Mouse (Mus musculus) liver, postnatal 0 days (tissue): Measurements from ENCODE around the gene Ttc21a. TPM values are rescaled to one million over a fixed set of nuclear protein-coding genes. Genes with fewer than 3 reads are reported as not detected.
A peak's percentile ranks its signal among the peaks of the same experiment; 100 is the strongest.

Experiments
- ATAC-seq: fragments of 200-750 bp; cut with Nextera tagmentation; 2 replicates; pipeline ENCODE4 v1.8.0; 2017; ENCODE audit warnings: mild to moderate bottlenecking, moderate library complexity
- DNase-seq: peaks from one replicate; pipeline ENCODE4 v3.0.0-alpha.2; 2016
- H3K27ac ChIP-seq: fragments of 300-500 bp; sonication (generic); 2 replicates; pipeline ENCODE4 v1.5.1; 2014; ENCODE audit warnings: antibody characterized with exemption, moderate library complexity, mild to moderate bottlenecking, low read depth
- H3K27me3 ChIP-seq: fragments of 300-500 bp; sonication (generic); 2 replicates; pipeline ENCODE4 v1.6.1; 2014; ENCODE audit warnings: low read length, control low read depth, mixed read lengths; ENCODE audit not compliant: insufficient read depth
- H3K36me3 ChIP-seq: fragments of 300-500 bp; sonication (generic); replicated peaks from 2 replicates; pipeline ENCODE4 v1.6.1; 2014; ENCODE audit warnings: mild to moderate bottlenecking, control low read depth, low read length, moderate library complexity, mixed read lengths; ENCODE audit not compliant: insufficient read depth
- H3K4me1 ChIP-seq: fragments of 300-500 bp; sonication (generic); 2 replicates; pipeline ENCODE4 v1.6.1; 2014; ENCODE audit warnings: antibody characterized with exemption, mild to moderate bottlenecking, control low read depth; ENCODE audit not compliant: insufficient read depth
- H3K4me2 ChIP-seq: fragments of 300-500 bp; sonication (generic); 2 replicates; pipeline ENCODE4 v1.6.1; 2014; ENCODE audit warnings: low read depth, mild to moderate bottlenecking, low read length, moderate library complexity, mixed read lengths
- H3K4me3 ChIP-seq: fragments of 300-500 bp; sonication (generic); 2 replicates; pipeline ENCODE4 v1.5.1; 2014; ENCODE audit warnings: low read depth, low read length
- H3K9ac ChIP-seq: fragments of 300-500 bp; sonication (generic); replicated peaks from 2 replicates; pipeline ENCODE4 v1.6.1; 2014; ENCODE audit warnings: mild to moderate bottlenecking, moderate library complexity
- H3K9me3 ChIP-seq: fragments of 300-500 bp; sonication (generic); 2 replicates; pipeline ENCODE4 v1.6.1; 2016; ENCODE audit warnings: mild to moderate bottlenecking, control low read depth, low read length, mixed read lengths
- CTCF ChIP-seq: sonication (generic); IDR thresholded peaks from 2 replicates; pipeline ENCODE4 v1.5.1; 2016; ENCODE audit warnings: antibody characterized with exemption, low read depth
- EP300 ChIP-seq: IDR thresholded peaks from 2 replicates; pipeline ENCODE4 v1.6.1; 2016; ENCODE audit warnings: antibody characterized with exemption, low read depth, mild to moderate bottlenecking
- whole genome bisulfite sequencing: fragments of 180-500 bp; shearing (Covaris S2); extraction: QIAGEN DNeasy Blood & Tissue Kit; methylation state at CpG from one replicate; pipeline ENCODE4 v1.1.7; 2014; ENCODE audit not compliant: insufficient replicate concordance; 5-methylcytosine and 5-hydroxymethylcytosine counted together
- polyA plus RNA-seq: library from polyadenylated mRNA; unstranded; fragments of >200 nt; fragmentation: Nextera tagmentation; extraction: Ambion mirVana; gene quantifications from 2 replicates; pipeline ENCODE4 v1.2.1, GENCODE M21; 2015

The Ttc21a gene
- polyA plus RNA-seq, 1 experiment from 2014 or later: 0.22 TPM

GRCm38 (mm10) chr9:119895040-119895721, 42.2 kb upstream of the Ttc21a start:
- ATAC-seq (peak; percentile 77), DNase-seq (peak; percentile 69)
- Histone ChIP-seq H3K9me3 (no peaks in the 10 kb centered on the region), H3K27me3 (no peaks in the 10 kb centered on the region), H3K9ac (peak overlapping the region; percentile 84), H3K4me3 (peak overlapping the region; percentile 78), H3K4me1 (peaks cover 13% of the 10 kb centered on the region), H3K4me2 (peak overlapping the region; percentile 90), H3K36me3 (no peaks in the 10 kb centered on the region), H3K27ac (peak overlapping the region; percentile 79)
- no peak for TF ChIP-seq CTCF
- no peak for TF ChIP-seq EP300
- 2% methylated on average over 37 of the region's 71 CpGs for WGBS

GRCm38 (mm10) chr9:119899446-119899845, 38.0 kb upstream of the Ttc21a start:
- 70% methylated on average over 2 of the region's 2 CpGs for WGBS

GRCm38 (mm10) chr9:119902410-119903151, 34.8 kb upstream of the Ttc21a start:
- TF ChIP-seq CTCF (no peak), EP300 (no peak)
- Histone ChIP-seq H3K4me3 (no peak overlapping the region), H3K4me1 (no peaks in the 10 kb centered on the region), H3K36me3 (peaks cover 51% of the 10 kb centered on the region), H3K9ac (no peak overlapping the region), H3K4me2 (no peak overlapping the region), H3K9me3 (no peaks in the 10 kb centered on the region), H3K27ac (no peak overlapping the region), H3K27me3 (no peaks in the 10 kb centered on the region)
- no peak for DNase-seq
- no peak for ATAC-seq
- WGBS: 79% methylated on average over 12 of the region's 12 CpGs

More at GRCm38 (mm10) chr9:119899446-119899845, 38.0 kb upstream of the Ttc21a start:
- H3K9me3 ChIP-seq: no peaks in the 10 kb centered on the region
- peaks cover 13% of the 10 kb centered on the region for H3K4me1 ChIP-seq
- H3K9ac ChIP-seq: no peak overlapping the region
- DNase-seq (no peak), ATAC-seq (no peak)
- H3K36me3 ChIP-seq: peaks cover 22% of the 10 kb centered on the region
- H3K27me3 ChIP-seq: no peaks in the 10 kb centered on the region
- H3K27ac ChIP-seq: no peak overlapping the region
- no peak overlapping the region for H3K4me3 ChIP-seq
- TF ChIP-seq CTCF: no peak
- TF ChIP-seq EP300: no peak
- no peak overlapping the region for H3K4me2 ChIP-seq

- Histone ChIP-seq H3K27me3 (no peaks in the 10 kb centered on the region), H3K9me3 (no peaks in the 10 kb centered on the region), H3K4me3 (no peak overlapping the region), H3K9ac (no peak overlapping the region), H3K36me3 (peaks cover 92% of the 10 kb centered on the region), H3K27ac (no peak overlapping the region), H3K4me1 (no peaks in the 10 kb centered on the region), H3K4me2 (no peak overlapping the region)
- ATAC-seq: no peak
- TF ChIP-seq EP300 (no peak), CTCF (no peak)
- DNase-seq: no peak
- WGBS: 89% methylated on average over 3 of the region's 3 CpGs
Measured at GRCm38 (mm10) chr9:119908708-119909107, 28.7 kb upstream of the Ttc21a start.

- Histone ChIP-seq H3K4me3 (no peak overlapping the region), H3K9ac (no peak overlapping the region), H3K4me1 (no peaks in the 10 kb centered on the region), H3K4me2 (no peak overlapping the region), H3K27me3 (no peaks in the 10 kb centered on the region), H3K36me3 (peaks cover 92% of the 10 kb centered on the region), H3K9me3 (no peaks in the 10 kb centered on the region), H3K27ac (no peak overlapping the region)
- DNase-seq (no peak), ATAC-seq (no peak)
- 73% methylated on average over 3 of the region's 3 CpGs for WGBS
- TF ChIP-seq EP300: no peak
- TF ChIP-seq CTCF: no peak
Measured at GRCm38 (mm10) chr9:119909931-119910330, 27.5 kb upstream of the Ttc21a start.

GRCm38 (mm10) chr9:119913087-119913838, 24.1 kb upstream of the Ttc21a start:
- Histone ChIP-seq H3K36me3 (peaks cover 84% of the 10 kb centered on the region), H3K4me3 (no peak overlapping the region), H3K4me1 (no peaks in the 10 kb centered on the region), H3K27ac (no peak overlapping the region), H3K9me3 (no peaks in the 10 kb centered on the region), H3K4me2 (no peak overlapping the region), H3K9ac (no peak overlapping the region), H3K27me3 (no peaks in the 10 kb centered on the region)
- 69% methylated on average over 13 of the region's 13 CpGs for WGBS
- DNase-seq (no peak), ATAC-seq (no peak)
- TF ChIP-seq CTCF: peak; percentile 47
- TF ChIP-seq EP300: no peak
